Mouse (Mus musculus) G1E (cell line): ENCODE measurements around the gene Nfkbil1. TPM values are rescaled to one million over a fixed set of nuclear protein-coding genes. Genes with fewer than 3 reads are reported as not detected.
A peak's percentile ranks its signal among the peaks of the same experiment; 100 is the strongest.

Experiments used
- ATAC-seq: 2 replicates; pipeline ENCODE4 v1.8.0; 2016; ENCODE audit warnings: mild to moderate bottlenecking; ENCODE audit not compliant: insufficient number of reproducible peaks, poor library complexity, low FRiP score, severe bottlenecking; ENCODE audit errors: extremely low read depth
- DNase-seq: peaks from one replicate; pipeline ENCODE4 v3.0.0; 2012; ENCODE audit warnings: low spot score
- H3K27me3 ChIP-seq: 2 replicates; pipeline ENCODE4 v1.6.1; 2012; ENCODE audit warnings: mild to moderate bottlenecking, low read length, inconsistent platforms; ENCODE audit not compliant: insufficient read depth
- H3K36me3 ChIP-seq: replicated peaks from 2 replicates; pipeline ENCODE3; 2012; ENCODE audit warnings: mild to moderate bottlenecking, inconsistent platforms
- H3K4me1 ChIP-seq: 2 replicates; pipeline ENCODE4 v1.6.1; 2012; ENCODE audit warnings: low read depth, low read length, inconsistent platforms, mixed read lengths; ENCODE audit not compliant: insufficient read depth
- H3K4me3 ChIP-seq: 2 replicates; pipeline ENCODE4 v1.5.1; 2012; ENCODE audit warnings: low read depth, mild to moderate bottlenecking, inconsistent platforms, low read length, moderate library complexity, mixed read lengths
- H3K9me3 ChIP-seq: replicated peaks from 2 replicates; pipeline ENCODE4 v1.6.1; 2012; ENCODE audit warnings: inconsistent platforms
- CTCF ChIP-seq: IDR thresholded peaks from 2 replicates; pipeline ENCODE4 v1.5.1; 2012; ENCODE audit warnings: low read depth, low read length, inconsistent platforms, mixed read lengths
- GATA1 ChIP-seq: IDR thresholded peaks from 2 replicates; pipeline ENCODE4 v1.6.1; 2012; ENCODE audit warnings: borderline replicate concordance, low read length, inconsistent platforms, mixed read lengths
- GATA2 ChIP-seq: IDR thresholded peaks from 2 replicates; pipeline ENCODE4 v1.6.1; 2012; ENCODE audit warnings: low read depth, low read length, inconsistent platforms, borderline replicate concordance
- POLR2AphosphoS5 ChIP-seq: IDR thresholded peaks from 2 replicates; pipeline ENCODE4 v1.6.1; 2012; ENCODE audit warnings: low read depth, low read length, inconsistent platforms; ENCODE audit not compliant: insufficient replicate concordance
- TAL1 ChIP-seq: conservative IDR thresholded peaks from 2 replicates; pipeline ENCODE4 v1.6.1; 2012; ENCODE audit warnings: low read depth, low read length, inconsistent platforms, mixed read lengths
- polyA plus RNA-seq: library from polyadenylated mRNA; stranded (reverse); fragments of >175 nt; gene quantifications from 2 replicates; pipeline ENCODE4 v1.2.3, GENCODE M21; 2012
- total RNA-seq, 2 experiments: library from RNA; stranded (forward) in 1 of 2; stranded (reverse) in 1 of 2; fragments of 200-1000 nt in 1 of 2; fragments of >200 nt in 1 of 2; fragmentation: Nextera tagmentation in 1 of 2; gene quantifications; 2 replicates each; pipeline ENCODE4 v1.2.3; 2014 to 2017

Nfkbil1 gene
- total and polyA plus RNA-seq, 3 experiments, result 8.6 to 37.3 (median 14.1) TPM

- no peaks in the 10 kb centered on the region for H3K9me3 ChIP-seq
- ATAC-seq (no peak), DNase-seq (no peak)
- peaks cover 27% of the 10 kb centered on the region for H3K27me3 ChIP-seq
- no peaks in the 10 kb centered on the region for H3K36me3 ChIP-seq
- H3K4me1 ChIP-seq, result peaks cover 46% of the 10 kb centered on the region
- TF ChIP-seq TAL1 (no peak), CTCF (no peak), POLR2AphosphoS5 (no peak), GATA1 (no peak), GATA2 (no peak)
- no peak overlapping the region for H3K4me3 ChIP-seq
Measured at GRCm38 (mm10) chr17:35175382-35175781, 60.2 kb downstream of the Nfkbil1 start.

GRCm38 (mm10) chr17:35174201-35174977 lies 61.2 kb downstream of the Nfkbil1 start:
- H3K4me3 ChIP-seq, result peak overlapping the region; percentile 4; the same call in 1 of the 2 replicates
- peaks cover 27% of the 10 kb centered on the region for H3K27me3 ChIP-seq
- DNase-seq (no peak), ATAC-seq (peak; percentile 49)
- peaks cover 46% of the 10 kb centered on the region for H3K4me1 ChIP-seq
- TF ChIP-seq CTCF, result no peak
- TF ChIP-seq TAL1, result no peak
- no peak for TF ChIP-seq GATA1
- TF ChIP-seq POLR2AphosphoS5, result no peak
- no peak for TF ChIP-seq GATA2
- no peaks in the 10 kb centered on the region for H3K9me3 ChIP-seq
- H3K36me3 ChIP-seq, result no peaks in the 10 kb centered on the region

DNA sequence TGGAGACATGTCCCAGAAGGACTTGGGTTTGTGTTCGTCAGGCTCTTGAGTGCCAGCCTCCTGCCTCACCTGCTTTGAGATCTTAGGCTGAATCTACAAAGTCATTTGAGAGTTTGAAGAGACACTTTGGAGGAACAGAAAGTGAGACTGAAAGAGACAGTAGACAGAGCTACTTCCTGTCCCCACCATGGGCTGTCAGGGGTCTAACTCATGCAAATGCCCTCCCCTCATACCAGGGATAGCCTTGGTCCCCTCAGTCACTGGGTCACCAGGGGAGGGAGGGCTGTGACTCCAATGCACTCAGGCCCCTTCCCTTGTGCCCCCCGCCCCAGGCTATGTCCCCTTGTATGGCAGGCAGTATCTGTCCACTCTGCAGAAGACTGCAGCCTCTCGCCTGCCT lies 62.3 kb downstream of the Nfkbil1 start:
- Histone ChIP-seq H3K9me3 (no peaks in the 10 kb centered on the region), H3K27me3 (peaks cover 27% of the 10 kb centered on the region), H3K36me3 (no peaks in the 10 kb centered on the region), H3K4me3 (no peak overlapping the region), H3K4me1 (peaks cover 47% of the 10 kb centered on the region)
- ATAC-seq, result no peak
- DNase-seq, result no peak
- TF ChIP-seq TAL1 (no peak), POLR2AphosphoS5 (no peak), GATA2 (no peak), CTCF (no peak), GATA1 (no peak)

GRCm38 (mm10) chr17:35172445-35173234 lies 63.0 kb downstream of the Nfkbil1 start:
- Histone ChIP-seq H3K4me3 (no peak overlapping the region), H3K9me3 (no peaks in the 10 kb centered on the region), H3K4me1 (peaks cover 46% of the 10 kb centered on the region), H3K27me3 (peaks cover 27% of the 10 kb centered on the region), H3K36me3 (no peaks in the 10 kb centered on the region)
- DNase-seq, result no peak
- ATAC-seq, result no peak
- TF ChIP-seq CTCF (no peak), GATA2 (no peak)

Other genes with a start within 250 kb of the Nfkbil1 start
Only the 20 nearest of the 35 such genes appear.
- not detected in 2 replicates for gene Ly6g5c, start 127.5 kb downstream of the Nfkbil1 start, total RNA-seq (2014; fragmentation: Nextera tagmentation)
- gene Ly6g5c, start 127.5 kb downstream of the Nfkbil1 start, total RNA-seq (2017), result not detected in 2 replicates
- not detected in 2 replicates for gene Ly6g5c, start 127.5 kb downstream of the Nfkbil1 start, polyA plus RNA-seq
- gene Ly6g5b, start 120.4 kb downstream of the Nfkbil1 start, total RNA-seq (2014; fragmentation: Nextera tagmentation), result not detected in 2 replicates
- gene Ly6g5b, start 120.4 kb downstream of the Nfkbil1 start, total RNA-seq (2017), result 0.82 and 0.93 TPM in 2 replicates
- gene Ly6g5b, start 120.4 kb downstream of the Nfkbil1 start, polyA plus RNA-seq, result 0.10 and 0.12 TPM in 2 replicates
- 38.0 and 45.9 TPM in 2 replicates for gene Gpank1, start 114.3 kb downstream of the Nfkbil1 start, total RNA-seq (2014; fragmentation: Nextera tagmentation)
- 49.0 and 54.0 TPM in 2 replicates for gene Gpank1, start 114.3 kb downstream of the Nfkbil1 start, total RNA-seq (2017)
- 87.0 and 99.4 TPM in 2 replicates for gene Gpank1, start 114.3 kb downstream of the Nfkbil1 start, polyA plus RNA-seq
- 466 and 494 TPM in 2 replicates for gene Csnk2b, start 113.7 kb downstream of the Nfkbil1 start, total RNA-seq (2014; fragmentation: Nextera tagmentation)
- 431 and 460 TPM in 2 replicates for gene Csnk2b, start 113.7 kb downstream of the Nfkbil1 start, total RNA-seq (2017)
- 74.4 and 79.6 TPM in 2 replicates for gene Csnk2b, start 113.7 kb downstream of the Nfkbil1 start, polyA plus RNA-seq
- 5.9 and 9.3 TPM in 2 replicates for gene D17H6S53E, start 109.4 kb downstream of the Nfkbil1 start, total RNA-seq (2014; fragmentation: Nextera tagmentation)
- gene D17H6S53E, start 109.4 kb downstream of the Nfkbil1 start, total RNA-seq (2017), result 22.1 and 24.1 TPM in 2 replicates
- gene D17H6S53E, start 109.4 kb downstream of the Nfkbil1 start, polyA plus RNA-seq, result 12.5 and 12.8 TPM in 2 replicates
- gene Apom, start 103.7 kb downstream of the Nfkbil1 start, total RNA-seq (2014; fragmentation: Nextera tagmentation), result not detected in 2 replicates
- 0.22 and 0.23 TPM in 2 replicates for gene Apom, start 103.7 kb downstream of the Nfkbil1 start, total RNA-seq (2017)
- gene Apom, start 103.7 kb downstream of the Nfkbil1 start, polyA plus RNA-seq, result 0.10 and 0.11 TPM in 2 replicates
- gene Bag6, start 100.6 kb downstream of the Nfkbil1 start, total RNA-seq (2014; fragmentation: Nextera tagmentation), result 160 and 182 TPM in 2 replicates
- 60.7 and 69.5 TPM in 2 replicates for gene Bag6, start 100.6 kb downstream of the Nfkbil1 start, total RNA-seq (2017)
- gene Bag6, start 100.6 kb downstream of the Nfkbil1 start, polyA plus RNA-seq, result 686 and 799 TPM in 2 replicates
- 773 and 873 TPM in 2 replicates for gene Prrc2a, start 70.9 kb downstream of the Nfkbil1 start, total RNA-seq (2014; fragmentation: Nextera tagmentation)
- 35.3 and 36.8 TPM in 2 replicates for gene Prrc2a, start 70.9 kb downstream of the Nfkbil1 start, total RNA-seq (2017)
- gene Prrc2a, start 70.9 kb downstream of the Nfkbil1 start, polyA plus RNA-seq, result 1,534 and 1,682 TPM in 2 replicates
- 3.1 TPM in 1 of 2 replicates, not detected in the other for gene Aif1, start 59.7 kb downstream of the Nfkbil1 start, total RNA-seq (2014; fragmentation: Nextera tagmentation)
- 2.1 and 3.2 TPM in 2 replicates for gene Aif1, start 59.7 kb downstream of the Nfkbil1 start, total RNA-seq (2017)
- 0.17 TPM in 1 of 2 replicates, not detected in the other for gene Aif1, start 59.7 kb downstream of the Nfkbil1 start, polyA plus RNA-seq
- 81.9 and 91.5 TPM in 2 replicates for gene Lst1, start 47.4 kb downstream of the Nfkbil1 start, total RNA-seq (2014; fragmentation: Nextera tagmentation)
- 391 and 521 TPM in 2 replicates for gene Lst1, start 47.4 kb downstream of the Nfkbil1 start, total RNA-seq (2017)
- gene Lst1, start 47.4 kb downstream of the Nfkbil1 start, polyA plus RNA-seq, result 7.1 and 8.0 TPM in 2 replicates
- not detected in 2 replicates for gene Ltb, start 41.4 kb downstream of the Nfkbil1 start, total RNA-seq (2014; fragmentation: Nextera tagmentation)
- 0.99 and 1.2 TPM in 2 replicates for gene Ltb, start 41.4 kb downstream of the Nfkbil1 start, total RNA-seq (2017)
- 0.45 and 0.78 TPM in 2 replicates for gene Ltb, start 41.4 kb downstream of the Nfkbil1 start, polyA plus RNA-seq
- gene Tnf, start 33.8 kb downstream of the Nfkbil1 start, total RNA-seq (2014; fragmentation: Nextera tagmentation), result 0.68 TPM in 1 of 2 replicates, not detected in the other
- gene Tnf, start 33.8 kb downstream of the Nfkbil1 start, total RNA-seq (2017), result 1.4 and 1.5 TPM in 2 replicates
- gene Tnf, start 33.8 kb downstream of the Nfkbil1 start, polyA plus RNA-seq, result 0.04 TPM in 1 of 2 replicates, not detected in the other
- not detected in 2 replicates for gene Lta, start 30.4 kb downstream of the Nfkbil1 start, total RNA-seq (2014; fragmentation: Nextera tagmentation)
- 0.12 TPM in 1 of 2 replicates, not detected in the other for gene Lta, start 30.4 kb downstream of the Nfkbil1 start, total RNA-seq (2017)
- not detected in 2 replicates for gene Lta, start 30.4 kb downstream of the Nfkbil1 start, polyA plus RNA-seq
- not detected in 2 replicates for gene Gm16181, start 15.0 kb downstream of the Nfkbil1 start, total RNA-seq (2014; fragmentation: Nextera tagmentation)
- 0.38 and 0.52 TPM in 2 replicates for gene Gm16181, start 15.0 kb downstream of the Nfkbil1 start, total RNA-seq (2017)
- not detected in 2 replicates for gene Gm16181, start 15.0 kb downstream of the Nfkbil1 start, polyA plus RNA-seq
- gene Atp6v1g2, start 2.1 kb downstream of the Nfkbil1 start, total RNA-seq (2014; fragmentation: Nextera tagmentation), result 3.0 and 5.0 TPM in 2 replicates
- 3.2 TPM in 2 replicates for gene Atp6v1g2, start 2.1 kb downstream of the Nfkbil1 start, total RNA-seq (2017)
- gene Atp6v1g2, start 2.1 kb downstream of the Nfkbil1 start, polyA plus RNA-seq, result 2.4 and 2.8 TPM in 2 replicates
- 424 and 464 TPM in 2 replicates for gene Ddx39b, start 6.0 kb upstream of the Nfkbil1 start, total RNA-seq (2014; fragmentation: Nextera tagmentation)
- 171 and 174 TPM in 2 replicates for gene Ddx39b, start 6.0 kb upstream of the Nfkbil1 start, total RNA-seq (2017)
- gene Ddx39b, start 6.0 kb upstream of the Nfkbil1 start, polyA plus RNA-seq, result 362 and 363 TPM in 2 replicates
- 50.2 and 53.6 TPM in 2 replicates for gene H2-D1, start 26.9 kb upstream of the Nfkbil1 start, total RNA-seq (2014; fragmentation: Nextera tagmentation)
- 109 and 115 TPM in 2 replicates for gene H2-D1, start 26.9 kb upstream of the Nfkbil1 start, total RNA-seq (2017)
- 88.5 and 106 TPM in 2 replicates for gene H2-D1, start 26.9 kb upstream of the Nfkbil1 start, polyA plus RNA-seq
- not detected in 2 replicates for gene H2-Q1, start 84.6 kb upstream of the Nfkbil1 start, total RNA-seq (2014; fragmentation: Nextera tagmentation)
- 0.16 TPM in 1 of 2 replicates, not detected in the other for gene H2-Q1, start 84.6 kb upstream of the Nfkbil1 start, total RNA-seq (2017)
- not detected in 2 replicates for gene H2-Q1, start 84.6 kb upstream of the Nfkbil1 start, polyA plus RNA-seq
- not detected in 2 replicates for gene H2-Q2, start 106.5 kb upstream of the Nfkbil1 start, total RNA-seq (2014; fragmentation: Nextera tagmentation)
- not detected in 2 replicates for gene H2-Q2, start 106.5 kb upstream of the Nfkbil1 start, total RNA-seq (2017)
- gene H2-Q2, start 106.5 kb upstream of the Nfkbil1 start, polyA plus RNA-seq, result not detected in 2 replicates
- gene H2-Q4, start 143.8 kb upstream of the Nfkbil1 start, total RNA-seq (2014; fragmentation: Nextera tagmentation), result not detected in 2 replicates
- gene H2-Q4, start 143.8 kb upstream of the Nfkbil1 start, total RNA-seq (2017), result 0.05 and 0.17 TPM in 2 replicates
- 0.04 TPM in 1 of 2 replicates, not detected in the other for gene H2-Q4, start 143.8 kb upstream of the Nfkbil1 start, polyA plus RNA-seq